Comparison of ENCODE assay signal across 32 mouse cellular contexts in the genomic region with DNA sequence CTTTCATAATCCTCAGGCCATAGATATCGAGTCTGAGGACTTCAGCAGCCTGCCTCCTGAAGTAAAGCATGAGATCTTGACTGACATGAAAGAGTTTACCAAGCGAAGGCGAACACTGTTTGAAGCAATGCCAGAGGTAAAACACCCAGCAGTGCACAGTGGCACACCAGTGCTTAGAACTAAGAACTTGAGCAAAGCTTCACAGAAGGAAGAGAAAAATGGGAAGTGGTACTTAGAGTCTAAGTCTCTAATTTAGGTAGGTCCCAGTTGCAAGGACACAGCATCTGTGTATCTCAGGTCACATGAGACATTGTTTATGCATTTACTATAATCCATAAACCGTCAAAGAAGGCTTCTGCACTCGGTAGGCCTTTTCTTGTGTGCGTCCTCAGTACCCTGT. TPM values are rescaled to one million over a fixed set of nuclear protein-coding genes. Genes with fewer than 3 reads are reported as not detected.
DNase-seq lines count a peak whose midpoint lies in the region; ATAC-seq and TF ChIP-seq lines count a peak whose summit lies in the region.
"Had no signal": no experiment of that assay in that cellular context is flagged by ENCODE, and none has a peak within 500 bp of the region (broad histone marks: within the 10 kb centered on the region; RNA-seq: fewer than 3 reads in every experiment).

No protein-coding gene starts in this region.

- H3K36me3 ChIP-seq in heart, embryonic 16.5 days (ENCODE audit: control insufficient read depth, insufficient read depth), result peaks cover 58% of the 10 kb centered on the region

- H3K9me3 ChIP-seq in heart, embryonic 16.5 days (replicated peaks; ENCODE audit: control insufficient read depth, low read length), result no peaks in the 10 kb centered on the region
- H3K9me3 ChIP-seq: embryonic facial prominence, embryonic 10.5 days; embryonic facial prominence, embryonic 13.5 days; forebrain, embryonic 12.5 days; forebrain, embryonic 15.5 days; heart, embryonic 10.5 days; heart, embryonic 13.5 days; hindbrain, embryonic 10.5 days had no signal

- H3K9ac ChIP-seq in heart, embryonic 16.5 days (ENCODE audit: low read length), result no peak overlapping the region
- H3K9ac ChIP-seq: embryonic facial prominence, embryonic 13.5 days; forebrain, embryonic 12.5 days; forebrain, embryonic 15.5 days; heart, embryonic 13.5 days; hindbrain, embryonic 14.5 days had no signal

- TF ChIP-seq CTCF in bone marrow, adult 2 months (IDR thresholded peaks at IDR 0.05; ENCODE audit: control insufficient read depth, insufficient read depth, low read length), result no peak

- DNase-seq in heart, postnatal 4 days, result no peak
- no peak for DNase-seq in ovary, adult 18-20 months (ENCODE audit: low spot score)
- no peak for DNase-seq in B cell, adult 2 months
- DNase-seq: adrenal gland, adult 8-10 months; adrenal gland, postnatal 25 days; cerebellum, adult 11 months; cerebellum, adult 8-10 months; cerebellum, postnatal 10 days; cerebellum, postnatal 36 days; embryo, embryonic 11 days; gastrocnemius, postnatal 25 days; heart, adult 2 months had no signal

- 92% methylated on average over 6 of the region's 6 CpGs for WGBS in heart, embryonic 16.5 days
- 81% methylated on average over 6 of the region's 6 CpGs for WGBS in bone marrow, adult 2 months

- H3K4me1 ChIP-seq in heart, embryonic 16.5 days (ENCODE audit: control insufficient read depth, insufficient read depth, low read length), result no peaks in the 10 kb centered on the region
- no peaks in the 10 kb centered on the region; the same call in 1 of the 2 replicates for H3K4me1 ChIP-seq in bone marrow, adult 2 months (ENCODE audit: control insufficient read depth, insufficient read depth, low read length)
- H3K4me1 ChIP-seq: embryonic facial prominence, embryonic 10.5 days; embryonic facial prominence, embryonic 13.5 days; forebrain, embryonic 12.5 days; forebrain, embryonic 15.5 days; heart, embryonic 10.5 days; heart, embryonic 13.5 days; hindbrain, embryonic 10.5 days had no signal

- no peak overlapping the region for H3K4me3 ChIP-seq in heart, embryonic 16.5 days (ENCODE audit: low read length)
- H3K4me3 ChIP-seq in bone marrow, adult 2 months (replicated peaks; ENCODE audit: control insufficient read depth, low read depth, low read length), result no peak overlapping the region
- H3K4me3 ChIP-seq: embryonic facial prominence, embryonic 10.5 days; embryonic facial prominence, embryonic 13.5 days; erythroblast, embryonic 14.5 days; forebrain, embryonic 12.5 days; forebrain, embryonic 15.5 days; heart, adult 2 months; heart, embryonic 10.5 days; heart, embryonic 13.5 days; hindbrain, embryonic 10.5 days had no signal

- H3K27ac ChIP-seq in heart, embryonic 16.5 days (ENCODE audit: low read length), result 0 out of 2 replicates have a peak overlapping the region, but pooled peaks have one; percentile 7
- peak overlapping the region; percentile 50; the same call in 1 of the 2 replicates for H3K27ac ChIP-seq in bone marrow, adult 2 months (ENCODE audit: control insufficient read depth, insufficient read depth, low read depth, low read length, poor library complexity)
- H3K27ac ChIP-seq: embryonic facial prominence, embryonic 10.5 days; embryonic facial prominence, embryonic 13.5 days; forebrain, embryonic 12.5 days; forebrain, embryonic 15.5 days; heart, adult 2 months; heart, embryonic 10.5 days; heart, embryonic 13.5 days; hindbrain, embryonic 10.5 days; hindbrain, embryonic 14.5 days had no signal

- no peak for TF ChIP-seq POLR2A in bone marrow, adult 2 months (IDR thresholded peaks at IDR 0.05; ENCODE audit: borderline replicate concordance, control insufficient read depth, low read depth, low read length)

- no peak overlapping the region for H3K4me2 ChIP-seq in heart, embryonic 16.5 days (ENCODE audit: low read depth, low read length)
- H3K4me2 ChIP-seq: embryonic facial prominence, embryonic 13.5 days; forebrain, embryonic 12.5 days; forebrain, embryonic 15.5 days; heart, embryonic 13.5 days; hindbrain, embryonic 14.5 days had no signal

- no peaks in the 10 kb centered on the region for H3K27me3 ChIP-seq in heart, embryonic 16.5 days (ENCODE audit: control insufficient read depth, insufficient read depth, low read length)
- H3K27me3 ChIP-seq: embryonic facial prominence, embryonic 13.5 days; forebrain, embryonic 12.5 days; forebrain, embryonic 15.5 days; heart, embryonic 13.5 days had no signal

- ATAC-seq in heart, embryonic 16.5 days (replicated peaks; ENCODE audit: extremely low read depth, insufficient read depth, low FRiP score), result no peak
- peak; percentile 63; the same call in 1 of the 2 replicates for ATAC-seq in megakaryocyte, adult 5-6 weeks (ENCODE audit: poor library complexity, severe bottlenecking)
- ATAC-seq: activated CD4-positive, CD25-positive, alpha-beta regulatory T cell, adult 4 months; CD4-positive, CD25-positive, alpha-beta regulatory T cell, adult 4 months; forebrain, embryonic 15.5 days; intestine, postnatal 0 days had no signal

RNA-seq across cellular contexts. Expression of gene Ercc5, which starts 14.3 kb away (rescaled TPM):
- 13.4 and 14.6 TPM in 2 replicates for polyA plus RNA-seq in heart, embryonic 16.5 days (2015; fragmentation: Nextera tagmentation; extraction: Ambion mirVana)
- total RNA-seq in heart, postnatal 4 days (2021), result 10 to 100 TPM; 16.9 to 20.1 TPM
- polyA plus RNA-seq in bone marrow, adult 2 months (2011; ENCODE audit: insufficient read depth, insufficient read length, low replicate concordance, missing spikeins), result 7.1 and 7.3 TPM in 2 replicates
- 7.5 and 7.7 TPM in 2 replicates for total RNA-seq in megakaryocyte, adult 5-6 weeks (2015)
- 11.3 and 14.6 TPM in 2 replicates for total RNA-seq in megakaryocyte, adult 5-6 weeks (2017)

RNA-seq across cellular contexts. Expression of gene Bivm, which starts 43.1 kb away (rescaled TPM):
- 11.0 and 13.4 TPM in 2 replicates for polyA plus RNA-seq in heart, embryonic 16.5 days (2015; fragmentation: Nextera tagmentation; extraction: Ambion mirVana)
- 10 to 100 TPM; 11.3 to 13.8 TPM for total RNA-seq in heart, postnatal 4 days (2021)
- 0.81 and 2.1 TPM in 2 replicates for polyA plus RNA-seq in bone marrow, adult 2 months (2011; ENCODE audit: insufficient read depth, insufficient read length, low replicate concordance, missing spikeins)
- total RNA-seq in megakaryocyte, adult 5-6 weeks (2015), result 11.8 and 12.5 TPM in 2 replicates
- 4.4 and 8.7 TPM in 2 replicates for total RNA-seq in megakaryocyte, adult 5-6 weeks (2017)

RNA-seq across cellular contexts. Expression of gene Kdelc1, which starts 43.2 kb away (rescaled TPM):
- 40.3 and 41.2 TPM in 2 replicates for polyA plus RNA-seq in heart, embryonic 16.5 days (2015; fragmentation: Nextera tagmentation; extraction: Ambion mirVana)
- 10 to 100 TPM; 26.7 to 28.9 TPM for total RNA-seq in heart, postnatal 4 days (2021)
- polyA plus RNA-seq in bone marrow, adult 2 months (2011; ENCODE audit: insufficient read depth, insufficient read length, low replicate concordance, missing spikeins), result 2.5 and 5.6 TPM in 2 replicates
- 9.6 and 11.1 TPM in 2 replicates for total RNA-seq in megakaryocyte, adult 5-6 weeks (2015)
- 5.4 and 9.9 TPM in 2 replicates for total RNA-seq in megakaryocyte, adult 5-6 weeks (2017)

RNA-seq across cellular contexts. Expression of gene Mettl21e, which starts 56.9 kb away (rescaled TPM):
- 0.21 and 0.41 TPM in 2 replicates for polyA plus RNA-seq in heart, embryonic 16.5 days (2015; fragmentation: Nextera tagmentation; extraction: Ambion mirVana)
- not detected for total RNA-seq in heart, postnatal 4 days (2021)
- not detected in 2 replicates for polyA plus RNA-seq in bone marrow, adult 2 months (2011; ENCODE audit: insufficient read depth, insufficient read length, low replicate concordance, missing spikeins)
- not detected in 2 replicates for total RNA-seq in megakaryocyte, adult 5-6 weeks (2015)
- total RNA-seq in megakaryocyte, adult 5-6 weeks (2017), result not detected in 2 replicates
- total RNA-seq: adrenal gland, postnatal 25 days; ES-E14 had no signal
- polyA plus RNA-seq: activated CD4-positive, CD25-positive, alpha-beta regulatory T cell, adult 4 months; C2C12; CD4-positive, CD25-positive, alpha-beta regulatory T cell, adult 4 months; cortical plate, adult 2 months; embryonic facial prominence, embryonic 10.5 days; embryonic facial prominence, embryonic 13.5 days; erythroblast, embryonic 14.5 days; forebrain, embryonic 12.5 days; forebrain, embryonic 15.5 days; gonadal fat pad, adult 2 months; heart, adult 2 months; heart, embryonic 10.5 days; heart, embryonic 13.5 days; hindbrain, embryonic 10.5 days; hindbrain, embryonic 14.5 days; intestine, embryonic 14.5 days; intestine, postnatal 0 days had no signal

RNA-seq across cellular contexts. Expression of gene Tex30, which starts 59.6 kb away (rescaled TPM):
- polyA plus RNA-seq in heart, embryonic 16.5 days (2015; fragmentation: Nextera tagmentation; extraction: Ambion mirVana), result 62.9 and 74.8 TPM in 2 replicates
- total RNA-seq in heart, postnatal 4 days (2021), result 10 to 100 TPM; 17.2 to 20.7 TPM
- 5.6 and 39.5 TPM in 2 replicates for polyA plus RNA-seq in bone marrow, adult 2 months (2011; ENCODE audit: insufficient read depth, insufficient read length, low replicate concordance, missing spikeins)
- 36.1 and 61.6 TPM in 2 replicates for total RNA-seq in megakaryocyte, adult 5-6 weeks (2015)
- 29.3 TPM in 2 replicates for total RNA-seq in megakaryocyte, adult 5-6 weeks (2017)
